Mouse (Mus musculus) liver, embryonic 12.5 days (tissue): ENCODE data around the gene Cpne5. TPM values are rescaled to one million over a fixed set of nuclear protein-coding genes. Genes with fewer than 3 reads are reported as not detected.
A peak's percentile ranks its signal among the peaks of the same experiment; 100 is the strongest.

Experiments used
- ATAC-seq: fragments of 200-750 bp; cut with Nextera tagmentation; 2 replicates; pipeline ENCODE4 v1.8.0; 2017; ENCODE audit warnings: moderate number of reproducible peaks, mild to moderate bottlenecking, moderate library complexity
- H3K27ac ChIP-seq: fragments of 300-500 bp; sonication (generic); 2 replicates; pipeline ENCODE4 v1.5.1; 2016; ENCODE audit warnings: mild to moderate bottlenecking
- H3K27me3 ChIP-seq: fragments of 300-500 bp; sonication (generic); replicated peaks from 2 replicates; pipeline ENCODE4 v1.6.1; 2016; ENCODE audit warnings: mild to moderate bottlenecking, moderate library complexity
- H3K36me3 ChIP-seq: fragments of 300-500 bp; sonication (generic); 2 replicates; pipeline ENCODE4 v1.6.1; 2016; ENCODE audit warnings: mild to moderate bottlenecking, moderate library complexity
- H3K4me1 ChIP-seq: fragments of 300-500 bp; sonication (generic); 2 replicates; pipeline ENCODE4 v1.6.1; 2016
- H3K4me2 ChIP-seq: fragments of 300-500 bp; sonication (generic); 2 replicates; pipeline ENCODE4 v1.6.1; 2016; ENCODE audit warnings: mild to moderate bottlenecking, moderate library complexity
- H3K4me3 ChIP-seq: fragments of 300-500 bp; sonication (generic); 2 replicates; pipeline ENCODE4 v1.5.1; 2016; ENCODE audit warnings: mild to moderate bottlenecking, moderate library complexity
- H3K9ac ChIP-seq: fragments of 300-500 bp; sonication (generic); 2 replicates; pipeline ENCODE4 v1.6.1; 2016; ENCODE audit warnings: mild to moderate bottlenecking, moderate library complexity
- H3K9me3 ChIP-seq: fragments of 300-500 bp; sonication (generic); replicated peaks from 2 replicates; pipeline ENCODE4 v1.6.1; 2016; ENCODE audit warnings: mild to moderate bottlenecking, moderate library complexity
- WGBS: fragments of 180-500 bp; shearing (Covaris S2); methylation state at CpG from one replicate; pipeline ENCODE4 v1.1.7; 2016; ENCODE audit not compliant: insufficient replicate concordance; 5-methylcytosine and 5-hydroxymethylcytosine counted together
- polyA plus RNA-seq: library from polyadenylated mRNA; unstranded; fragments of >200 nt; fragmentation: Nextera tagmentation; extraction: Ambion mirVana; gene quantifications from 2 replicates; pipeline ENCODE4 v1.2.1, GENCODE M21; 2016

The Cpne5 gene
- polyA plus RNA-seq, 1 experiment from 2014 or later, result 0.18 TPM

DNA sequence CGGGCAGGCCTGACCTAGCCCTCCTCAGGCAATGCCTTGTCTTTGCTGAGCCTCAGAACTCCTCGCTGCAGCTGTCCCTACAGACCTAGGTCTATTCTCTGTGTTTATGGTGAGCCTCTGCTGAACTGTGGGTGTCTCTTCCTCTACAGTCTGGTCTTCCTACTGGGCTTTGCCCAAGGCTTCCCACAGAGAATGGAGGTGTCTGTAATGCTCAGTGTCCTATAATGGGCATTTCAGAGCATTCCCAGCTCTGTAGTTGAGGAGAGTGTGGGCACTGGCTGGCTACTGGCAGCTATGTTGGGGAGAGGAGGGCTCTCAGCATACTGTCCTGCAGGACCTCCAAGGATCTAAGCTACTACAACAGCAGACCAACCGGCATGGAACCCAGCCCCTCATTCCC, 62.3 kb downstream of the Cpne5 start:
- no peaks in the 10 kb centered on the region for H3K9me3 ChIP-seq
- H3K36me3 ChIP-seq, result no peaks in the 10 kb centered on the region

DNA sequence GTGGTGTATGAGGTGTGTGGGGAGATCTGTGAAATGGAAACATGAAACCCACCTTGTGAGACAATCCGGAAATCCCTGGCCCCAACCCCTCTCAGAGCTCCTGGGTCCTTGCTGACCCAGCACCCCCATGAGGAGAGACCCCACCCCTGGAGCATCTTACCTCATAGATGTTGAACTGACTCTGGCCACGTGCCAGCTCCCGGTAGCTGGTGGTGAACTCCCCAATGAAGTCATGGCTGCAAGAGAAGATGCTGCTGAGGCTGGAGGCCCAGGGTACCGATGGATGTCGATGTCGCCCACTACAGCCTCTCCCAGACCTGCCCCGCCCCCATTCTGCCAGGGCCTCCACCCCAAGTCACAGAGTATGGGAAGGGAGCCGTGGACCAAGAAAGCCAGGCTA, 64.8 kb downstream of the Cpne5 start:
- Histone ChIP-seq H3K4me2 (no peak overlapping the region), H3K27ac (no peak overlapping the region), H3K36me3 (no peaks in the 10 kb centered on the region), H3K4me3 (no peak overlapping the region), H3K9me3 (no peaks in the 10 kb centered on the region), H3K9ac (no peak overlapping the region), H3K4me1 (peaks cover 22% of the 10 kb centered on the region), H3K27me3 (0 out of 2 replicates have a peak, but pooled peaks cover 6% of the 10 kb centered on the region)
- ATAC-seq, result no peak
- 72% methylated on average over 8 of the region's 8 CpGs for WGBS

More for the DNA sequence above, 62.3 kb downstream of the Cpne5 start:
- Histone ChIP-seq H3K27me3 (peaks cover 9% of the 10 kb centered on the region; the same call in 1 of the 2 replicates), H3K9ac (no peak overlapping the region), H3K4me2 (no peak overlapping the region), H3K27ac (no peak overlapping the region), H3K4me3 (no peak overlapping the region), H3K4me1 (peaks cover 20% of the 10 kb centered on the region)
- WGBS, result 41% methylated on average over 3 of the region's 3 CpGs
- no peak for ATAC-seq

DNA sequence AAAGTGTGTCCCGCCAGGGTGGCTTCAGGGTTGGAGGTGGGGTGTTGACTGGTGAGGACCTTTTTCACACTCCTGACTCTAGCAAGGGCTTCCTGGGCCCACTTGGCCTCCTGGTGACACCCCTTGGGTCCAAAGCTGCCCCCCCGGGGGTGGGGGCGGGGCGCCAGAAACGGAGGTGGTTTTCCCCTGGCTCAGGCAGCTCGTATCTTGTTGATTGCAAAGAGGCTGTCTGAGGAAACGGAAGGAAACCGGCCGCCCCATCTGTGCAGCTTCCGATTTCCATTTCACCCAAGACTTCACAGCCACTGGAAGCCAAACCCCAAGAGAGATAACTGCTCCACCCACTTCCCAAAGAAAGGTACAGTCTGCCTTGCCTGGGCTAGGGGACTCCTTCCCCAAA, 65.9 kb downstream of the Cpne5 start:
- 11% methylated on average over 10 of the region's 10 CpGs for WGBS
- peak overlapping the region; percentile 26 for H3K4me2 ChIP-seq
- H3K9ac ChIP-seq, result no peak overlapping the region
- 0 out of 2 replicates have a peak, but pooled peaks cover 6% of the 10 kb centered on the region for H3K27me3 ChIP-seq
- ATAC-seq, result no peak
- peaks cover 29% of the 10 kb centered on the region for H3K4me1 ChIP-seq
- no peak overlapping the region for H3K4me3 ChIP-seq
- H3K9me3 ChIP-seq, result no peaks in the 10 kb centered on the region
- no peaks in the 10 kb centered on the region for H3K36me3 ChIP-seq
- no peak overlapping the region for H3K27ac ChIP-seq

DNA sequence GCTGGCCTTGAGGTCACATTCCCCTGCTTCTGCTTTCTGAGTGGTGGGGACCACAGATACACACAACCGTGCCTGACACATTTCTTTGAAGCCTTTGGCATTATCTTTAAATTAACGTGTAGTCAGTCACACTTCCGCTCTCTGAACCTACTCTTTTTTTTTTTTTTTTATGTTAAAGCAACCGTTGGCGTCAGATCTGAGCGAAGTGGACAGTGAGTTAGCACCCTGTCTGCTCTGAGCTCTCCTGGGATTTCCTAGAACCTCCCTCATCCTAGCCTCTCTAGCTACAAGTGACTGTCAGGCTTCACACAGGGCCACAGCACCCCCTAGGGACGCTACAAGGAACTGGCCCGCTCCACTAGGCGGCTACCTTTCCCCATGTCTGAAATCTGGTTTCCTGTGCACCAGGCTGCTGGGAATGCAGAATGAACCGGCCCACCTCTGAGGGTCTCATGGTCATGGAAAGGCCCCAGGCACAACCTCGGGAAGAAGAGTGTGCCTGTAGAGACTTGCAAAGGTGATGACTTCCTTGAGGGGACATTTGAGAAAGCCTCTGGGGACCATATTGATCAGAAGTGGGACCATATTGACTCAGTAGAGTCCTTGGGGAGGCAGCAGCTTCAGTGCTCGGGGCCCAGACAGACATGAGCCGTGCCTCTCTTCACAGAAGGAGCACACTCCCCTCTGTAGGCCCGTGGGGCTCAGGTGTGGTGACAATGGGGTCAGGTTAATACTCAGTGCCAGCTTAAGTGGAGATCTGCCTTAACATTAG, 66.8 kb downstream of the Cpne5 start:
- Histone ChIP-seq H3K36me3 (no peaks in the 10 kb centered on the region), H3K27me3 (peaks cover 5% of the 10 kb centered on the region; the same call in 1 of the 2 replicates), H3K9ac (no peak overlapping the region), H3K4me2 (no peak overlapping the region), H3K27ac (no peak overlapping the region), H3K4me1 (peaks cover 35% of the 10 kb centered on the region), H3K9me3 (no peaks in the 10 kb centered on the region), H3K4me3 (no peak overlapping the region)
- 5% methylated on average over 14 of the region's 14 CpGs for WGBS
- ATAC-seq, result peak; percentile 58

DNA sequence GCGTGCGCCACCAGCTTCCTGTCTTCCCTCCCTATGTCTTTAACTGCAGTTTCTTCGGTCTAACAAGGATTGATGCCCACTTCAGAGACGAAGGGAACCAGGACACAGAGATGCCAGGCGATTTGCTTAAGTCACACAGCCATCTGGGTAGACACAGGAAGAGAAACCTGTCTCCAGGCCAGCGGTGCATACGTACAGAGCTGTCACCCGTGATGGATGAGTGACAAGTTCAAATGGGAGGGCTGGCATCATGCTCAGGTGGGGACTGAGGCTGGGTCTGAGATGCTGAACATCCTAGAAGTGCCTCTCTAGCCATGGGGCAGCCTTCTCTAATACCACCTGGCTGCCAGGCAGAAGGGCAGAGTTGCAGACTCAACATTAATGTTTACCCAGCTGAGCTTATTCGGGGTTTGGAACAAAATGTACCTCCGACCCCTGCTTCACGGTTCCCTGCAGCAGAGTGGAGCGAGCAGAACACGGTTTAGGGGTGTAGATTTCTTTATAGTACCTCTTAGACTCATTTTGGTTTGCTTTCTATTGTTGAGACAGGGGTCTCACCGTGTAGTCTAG, 67.5 kb downstream of the Cpne5 start:
- Histone ChIP-seq H3K27me3 (peaks cover 6% of the 10 kb centered on the region; the same call in 1 of the 2 replicates), H3K4me3 (no peak overlapping the region), H3K4me1 (peaks cover 42% of the 10 kb centered on the region), H3K4me2 (no peak overlapping the region), H3K27ac (no peak overlapping the region), H3K9ac (no peak overlapping the region), H3K36me3 (no peaks in the 10 kb centered on the region), H3K9me3 (no peaks in the 10 kb centered on the region)
- no peak for ATAC-seq
- WGBS, result 59% methylated on average over 14 of the region's 14 CpGs

DNA sequence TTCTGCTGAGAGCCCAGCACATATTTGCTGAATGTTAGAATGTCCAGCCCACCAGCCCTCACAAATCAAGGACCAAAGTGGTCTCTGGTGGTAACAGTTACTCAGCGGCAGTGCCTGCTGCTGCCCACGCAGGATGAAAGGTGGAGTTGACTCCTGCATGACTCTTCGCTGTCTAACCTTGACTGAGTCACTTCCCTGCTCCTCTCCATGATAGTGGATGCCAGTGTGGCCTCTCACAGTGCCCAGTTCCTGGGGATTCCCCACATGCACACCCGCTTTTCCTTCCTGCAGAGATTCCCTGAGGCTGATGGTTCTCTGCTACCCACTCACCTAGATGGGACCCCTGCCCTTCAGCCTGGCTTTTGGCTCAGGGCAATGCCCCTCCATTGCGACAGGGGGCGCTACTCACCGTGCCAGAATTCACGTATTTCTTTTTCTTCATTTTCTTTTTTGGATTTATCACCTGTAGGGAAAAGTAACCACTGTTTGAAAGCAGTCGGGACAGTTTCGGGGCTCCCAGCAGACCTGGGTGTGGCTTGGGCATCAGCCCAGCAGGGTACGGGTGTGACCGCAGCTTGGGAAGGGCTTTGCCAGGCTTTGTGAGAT, 68.9 kb downstream of the Cpne5 start:
- 65% methylated on average over 12 of the region's 12 CpGs for WGBS
- ATAC-seq, result no peak

DNA sequence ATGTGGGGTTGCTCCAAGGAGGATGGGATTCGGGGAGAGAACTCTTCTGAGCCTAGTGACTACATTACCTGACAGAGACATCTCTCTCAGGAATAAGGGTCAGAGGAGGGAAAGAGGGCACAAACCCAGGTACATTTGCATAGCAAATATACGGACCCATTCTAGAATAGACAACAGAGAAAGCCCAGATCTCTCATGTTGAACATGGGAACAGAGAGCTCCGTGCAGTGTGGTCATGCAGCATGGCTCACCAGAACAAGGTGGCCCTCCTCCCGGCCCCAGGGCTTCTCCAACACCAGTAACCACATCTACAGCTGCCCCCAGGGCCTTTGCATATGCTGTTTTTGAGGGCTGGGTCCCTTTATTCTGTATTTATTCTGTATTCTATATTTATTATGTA, 69.5 kb downstream of the Cpne5 start:
- peaks cover 18% of the 10 kb centered on the region; the same call in 1 of the 2 replicates for H3K27me3 ChIP-seq
- H3K27ac ChIP-seq, result no peak overlapping the region
- ATAC-seq, result no peak
- no peak overlapping the region for H3K9ac ChIP-seq
- no peak overlapping the region for H3K4me3 ChIP-seq
- peaks cover 63% of the 10 kb centered on the region for H3K4me1 ChIP-seq
- no peaks in the 10 kb centered on the region for H3K36me3 ChIP-seq
- no peaks in the 10 kb centered on the region for H3K9me3 ChIP-seq
- 62% methylated on average over 4 of the region's 4 CpGs for WGBS
- no peak overlapping the region for H3K4me2 ChIP-seq

More for the DNA sequence above, 68.9 kb downstream of the Cpne5 start:
- Histone ChIP-seq H3K9me3 (no peaks in the 10 kb centered on the region), H3K4me2 (no peak overlapping the region), H3K27me3 (peaks cover 15% of the 10 kb centered on the region; the same call in 1 of the 2 replicates), H3K4me1 (peaks cover 56% of the 10 kb centered on the region), H3K9ac (no peak overlapping the region), H3K36me3 (no peaks in the 10 kb centered on the region), H3K4me3 (no peak overlapping the region), H3K27ac (no peak overlapping the region)

DNA sequence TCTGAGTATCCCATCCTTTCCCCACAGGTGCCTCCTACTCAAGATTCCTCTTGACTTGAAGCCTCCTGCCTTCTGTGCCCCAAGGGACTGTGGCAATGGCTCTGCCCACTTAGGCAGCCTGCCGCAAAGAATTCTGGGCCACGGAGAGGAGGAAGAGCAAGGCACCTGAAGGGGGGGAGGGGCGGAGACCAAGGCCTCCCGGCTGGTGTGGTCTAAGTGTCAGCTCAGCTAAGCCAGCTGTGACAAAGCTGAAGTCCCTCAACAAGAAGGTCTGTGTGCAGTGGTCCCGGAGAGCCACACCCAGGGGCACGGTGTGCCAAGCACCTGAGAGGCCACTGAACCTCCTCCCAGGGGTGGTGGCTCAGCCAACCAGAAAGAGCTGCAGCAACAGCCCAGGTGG, 70.6 kb downstream of the Cpne5 start:
- no peaks in the 10 kb centered on the region for H3K36me3 ChIP-seq
- no peak for ATAC-seq
- 54% methylated on average over 6 of the region's 6 CpGs for WGBS
- no peaks in the 10 kb centered on the region for H3K9me3 ChIP-seq
- peaks cover 21% of the 10 kb centered on the region; the same call in 1 of the 2 replicates for H3K27me3 ChIP-seq
- H3K4me3 ChIP-seq, result no peak overlapping the region
- no peak overlapping the region for H3K4me2 ChIP-seq
- no peak overlapping the region for H3K27ac ChIP-seq
- no peak overlapping the region for H3K9ac ChIP-seq
- peaks cover 60% of the 10 kb centered on the region for H3K4me1 ChIP-seq

DNA sequence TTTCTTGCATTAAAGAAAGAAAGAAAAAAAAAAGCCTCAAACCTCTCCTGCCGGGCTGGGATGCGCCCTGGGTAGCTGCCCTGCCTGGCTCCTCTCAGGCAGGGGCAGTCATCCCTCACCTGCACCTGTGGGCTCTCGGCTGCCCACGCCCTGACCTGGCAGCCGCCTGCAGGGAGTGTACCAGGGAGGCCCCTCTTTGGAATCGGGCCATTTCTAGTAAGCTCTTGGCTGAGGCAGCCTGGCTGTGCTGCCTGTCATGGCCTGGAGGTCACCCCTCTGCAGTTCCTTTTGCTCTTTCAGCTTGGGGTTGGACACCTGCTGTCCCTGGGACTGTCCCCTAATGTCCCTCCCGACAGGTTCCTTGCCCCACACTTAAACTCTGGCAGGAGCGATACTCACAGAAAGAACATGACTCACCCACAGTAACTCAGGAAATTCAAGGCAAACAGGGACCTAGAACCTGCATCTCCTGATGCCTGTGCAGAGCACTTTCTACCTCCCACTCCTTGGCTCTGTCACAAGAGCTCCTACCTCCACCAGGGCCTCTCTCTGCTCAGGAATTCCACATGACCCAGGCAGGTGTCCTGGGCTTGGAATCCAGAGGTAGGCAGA, 71.9 kb downstream of the Cpne5 start:
- Histone ChIP-seq H3K27me3 (peaks cover 21% of the 10 kb centered on the region; the same call in 1 of the 2 replicates), H3K36me3 (no peaks in the 10 kb centered on the region), H3K4me1 (peaks cover 47% of the 10 kb centered on the region), H3K9ac (no peak overlapping the region), H3K4me2 (no peak overlapping the region), H3K27ac (no peak overlapping the region), H3K9me3 (no peaks in the 10 kb centered on the region), H3K4me3 (no peak overlapping the region)
- no peak for ATAC-seq
- WGBS, result 67% methylated on average over 8 of the region's 8 CpGs

DNA sequence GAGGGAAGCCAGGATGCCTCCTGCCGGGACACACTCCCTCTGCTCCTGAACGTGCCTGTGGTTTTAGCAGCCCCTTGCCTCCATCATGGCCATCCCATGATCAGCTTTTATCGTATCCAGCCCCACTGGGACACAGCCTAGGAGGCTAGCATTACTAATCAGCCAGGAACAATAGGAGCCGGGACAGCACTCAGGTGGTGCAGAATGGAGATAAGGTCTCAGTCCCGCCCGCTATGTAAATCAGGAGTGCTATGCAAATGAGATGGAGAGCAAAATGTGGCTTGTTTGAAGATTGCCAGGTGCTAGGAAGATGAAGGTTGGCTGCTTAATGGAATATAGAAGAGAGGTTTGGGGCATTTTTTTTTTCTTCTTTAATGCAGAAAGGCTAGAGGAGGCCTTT, 72.5 kb downstream of the Cpne5 start:
- Histone ChIP-seq H3K9me3 (no peaks in the 10 kb centered on the region), H3K9ac (no peak overlapping the region), H3K27me3 (peaks cover 21% of the 10 kb centered on the region; the same call in 1 of the 2 replicates), H3K4me2 (0 out of 2 replicates have a peak overlapping the region, but pooled peaks have one; percentile 24), H3K4me1 (peaks cover 41% of the 10 kb centered on the region), H3K36me3 (no peaks in the 10 kb centered on the region), H3K27ac (no peak overlapping the region), H3K4me3 (no peak overlapping the region)
- WGBS, result 14% methylated on average over 6 of the region's 6 CpGs
- peak; percentile 58; the same call in 1 of the 2 replicates for ATAC-seq

DNA sequence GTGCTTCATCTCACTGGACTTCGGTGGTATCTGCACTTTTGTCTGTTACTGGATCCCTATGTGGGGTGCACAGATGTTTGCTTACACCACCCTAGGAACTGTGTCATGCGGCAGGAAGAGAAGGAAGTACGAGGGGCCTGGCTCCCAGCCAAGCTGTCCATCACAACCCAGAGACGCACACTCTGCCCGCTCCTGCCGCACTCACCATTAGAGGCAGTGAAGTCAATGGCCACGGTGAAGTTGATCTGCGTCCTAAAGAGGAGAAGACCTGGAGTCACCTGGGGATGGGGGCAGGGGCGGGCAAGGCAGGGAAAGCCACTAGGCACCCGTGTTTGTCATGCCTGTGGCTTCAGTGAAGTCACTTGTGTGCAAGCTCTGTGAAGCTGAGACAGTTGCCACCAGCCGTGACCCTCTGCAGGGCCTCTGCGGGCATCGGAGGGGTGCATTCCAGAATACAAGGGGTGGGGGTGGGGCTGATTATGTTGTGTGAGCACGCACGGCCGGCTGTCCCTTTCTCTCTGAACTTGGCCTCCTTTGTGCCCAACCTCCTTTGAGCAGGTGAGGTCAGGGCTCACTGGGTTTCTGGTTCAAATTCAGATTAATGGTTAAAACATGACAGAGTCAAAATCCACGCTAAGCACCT, 73.4 kb downstream of the Cpne5 start:
- Histone ChIP-seq H3K27ac (0 out of 2 replicates have a peak overlapping the region, but pooled peaks have one; percentile 31), H3K9me3 (no peaks in the 10 kb centered on the region), H3K36me3 (no peaks in the 10 kb centered on the region), H3K9ac (no peak overlapping the region), H3K4me1 (peaks cover 41% of the 10 kb centered on the region), H3K4me3 (no peak overlapping the region), H3K4me2 (peak overlapping the region; percentile 24), H3K27me3 (peaks cover 21% of the 10 kb centered on the region; the same call in 1 of the 2 replicates)
- 11% methylated on average over 17 of the region's 17 CpGs for WGBS
- no peak for ATAC-seq
